Mouse (Mus musculus): ENCODE measurements at regions not wholly inside any gene's neighbourhood (a gene's known extent, or its start where the extent isn't known, plus 50 kb on each side); places are given as distances from the start of the nearest gene placed in this dataset.

DNA sequence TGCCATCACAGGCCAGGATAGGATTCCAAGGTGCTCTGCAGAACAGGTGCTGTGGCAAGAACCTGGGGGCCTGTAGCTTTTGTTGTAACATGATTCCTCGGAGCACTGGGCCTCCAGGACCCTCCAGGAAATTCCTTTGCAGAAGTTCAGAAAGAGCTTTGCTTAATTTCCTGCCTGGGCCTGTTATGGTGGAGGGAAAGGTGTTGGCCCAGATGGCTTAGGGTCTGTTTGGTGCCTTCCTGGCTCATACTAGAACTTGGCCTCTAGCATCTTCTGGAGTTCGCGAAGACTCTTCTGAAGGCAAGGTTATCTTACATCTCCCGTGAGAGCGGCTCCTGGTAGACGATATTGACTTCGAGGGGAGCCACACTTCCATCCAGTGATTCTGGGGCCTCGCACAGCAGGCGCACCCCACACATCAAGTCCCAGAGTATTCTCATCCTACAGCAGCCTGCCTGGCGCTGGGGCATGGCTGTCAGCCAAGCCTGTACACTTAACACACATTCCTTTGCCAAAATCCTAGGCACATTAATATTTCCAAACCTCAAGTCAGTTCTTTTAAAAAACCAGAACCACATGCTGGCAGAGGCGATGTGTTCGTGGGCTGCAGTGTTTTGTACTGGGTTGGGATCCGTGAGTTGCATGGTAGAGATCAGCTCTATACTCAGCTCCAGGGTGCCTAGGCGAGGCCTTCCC is 54.5 kb upstream of the Cxcl14 start:
- Histone ChIP-seq H3K27ac (peak overlapping the region; percentile 95), H3K27me3 (no peaks in the 10 kb centered on the region), H3K4me2 (peak overlapping the region; percentile 9; the same call in 1 of the 2 replicates), H3K9ac (replicated peaks) (no peak overlapping the region), H3K36me3 (no peaks in the 10 kb centered on the region), H3K9me3 (no peaks in the 10 kb centered on the region), H3K4me1 (replicated peaks) (peaks cover 57% of the 10 kb centered on the region), H3K4me3 (replicated peaks) (no peak overlapping the region)
- 42% methylated on average over 14 of the region's 14 CpGs for WGBS
- peak; percentile 70 for ATAC-seq (ENCODE audit: insufficient number of reproducible peaks, insufficient read depth, low FRiP score, low TSS enrichment, low read depth)

DNA sequence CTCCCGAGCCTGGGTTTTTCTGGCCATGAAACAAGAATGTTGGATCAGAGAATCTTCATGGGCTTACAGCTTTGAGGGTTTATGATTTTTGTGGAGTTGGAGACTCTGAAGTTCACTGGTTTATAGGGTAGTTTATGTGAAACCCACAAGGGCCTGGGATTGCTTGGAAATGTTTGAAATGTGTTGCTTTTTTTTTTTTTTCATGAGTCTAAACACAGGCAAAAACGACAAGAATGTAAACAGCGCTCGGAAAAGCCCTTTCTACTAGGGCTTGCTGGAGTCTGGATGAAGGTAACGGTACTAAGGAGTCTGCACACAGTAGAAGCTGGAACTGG is 55.0 kb upstream of the Cxcl14 start:
- ATAC-seq (ENCODE audit: insufficient number of reproducible peaks, insufficient read depth, low FRiP score, low TSS enrichment, low read depth), result no peak
- Histone ChIP-seq H3K4me2 (no peak overlapping the region), H3K27ac (peak overlapping the region; percentile 95), H3K4me3 (replicated peaks) (no peak overlapping the region), H3K27me3 (no peaks in the 10 kb centered on the region), H3K9ac (replicated peaks) (no peak overlapping the region), H3K36me3 (no peaks in the 10 kb centered on the region), H3K9me3 (no peaks in the 10 kb centered on the region), H3K4me1 (replicated peaks) (peaks cover 55% of the 10 kb centered on the region)
- 45% methylated on average over 5 of the region's 5 CpGs for WGBS

DNA sequence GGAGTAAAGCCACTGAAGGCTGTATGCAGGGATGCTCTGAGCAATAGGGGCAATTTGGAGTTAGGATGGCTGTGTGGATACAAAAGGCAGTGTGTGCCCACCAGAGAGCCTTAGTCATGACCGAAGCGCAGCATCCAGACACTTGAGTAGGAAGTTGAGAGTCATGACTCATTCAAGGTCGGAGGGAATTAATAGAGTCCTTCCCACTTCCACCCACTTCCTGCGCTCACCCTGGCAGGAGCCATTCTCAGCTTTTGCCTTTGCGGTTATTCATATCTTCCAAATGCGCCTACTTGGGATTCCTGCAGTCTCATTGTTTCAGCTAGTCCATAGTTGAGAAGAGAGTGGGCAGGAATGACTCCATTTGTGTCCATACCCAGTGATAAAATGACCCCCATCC is 56.1 kb upstream of the Cxcl14 start:
- no peaks in the 10 kb centered on the region for H3K36me3 ChIP-seq
- WGBS, result 95% methylated on average over 6 of the region's 6 CpGs
- ATAC-seq (ENCODE audit: insufficient number of reproducible peaks, insufficient read depth, low FRiP score, low TSS enrichment, low read depth), result no peak
- no peaks in the 10 kb centered on the region for H3K9me3 ChIP-seq
- no peaks in the 10 kb centered on the region for H3K27me3 ChIP-seq
- peaks cover 45% of the 10 kb centered on the region for H3K4me1 ChIP-seq (replicated peaks)
- no peak overlapping the region for H3K4me3 ChIP-seq (replicated peaks)
- H3K27ac ChIP-seq, result peak overlapping the region; percentile 95
- no peak overlapping the region for H3K4me2 ChIP-seq
- no peak overlapping the region for H3K9ac ChIP-seq (replicated peaks)

DNA sequence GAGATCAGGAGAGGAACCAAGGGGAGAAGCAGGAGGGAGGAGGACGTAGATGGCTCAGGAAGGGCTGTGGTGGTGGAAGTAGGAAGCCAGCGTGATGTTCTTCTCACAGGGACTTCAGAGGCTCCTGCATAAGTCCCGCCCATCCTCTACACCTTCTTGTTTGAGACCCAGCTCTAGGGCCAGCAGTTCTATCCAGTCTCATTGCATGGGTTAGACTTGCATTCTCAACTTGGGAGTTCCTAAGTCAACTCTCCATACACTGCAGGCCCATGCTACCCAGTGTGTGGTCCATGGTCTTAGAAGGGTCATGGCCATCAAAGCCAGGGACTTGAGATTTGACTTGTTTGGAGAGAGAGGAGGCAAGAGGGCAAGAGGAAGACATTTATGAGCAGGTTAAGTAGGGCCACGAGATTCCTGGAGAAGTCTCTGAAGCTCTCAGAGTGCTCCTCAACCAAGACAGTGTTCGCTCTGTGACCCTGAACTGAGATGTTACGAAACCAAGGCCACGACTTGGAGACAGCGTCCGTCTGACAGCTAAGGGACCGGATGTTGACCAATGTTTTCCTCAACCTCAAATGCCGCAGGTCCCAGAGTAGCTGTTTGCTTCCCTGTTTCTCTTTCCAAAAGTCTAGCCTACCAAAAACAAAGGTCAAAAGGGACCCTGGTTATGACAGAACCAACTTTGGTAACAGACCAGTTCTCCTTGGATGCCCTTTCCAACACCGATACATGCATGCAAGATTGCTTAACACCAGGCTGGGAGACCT is 56.7 kb upstream of the Cxcl14 start:
- H3K4me1 ChIP-seq (replicated peaks), result peaks cover 40% of the 10 kb centered on the region
- no peak overlapping the region for H3K9ac ChIP-seq (replicated peaks)
- H3K27me3 ChIP-seq, result no peaks in the 10 kb centered on the region
- 92% methylated on average over 12 of the region's 12 CpGs for WGBS
- H3K36me3 ChIP-seq, result no peaks in the 10 kb centered on the region
- peak overlapping the region; percentile 95; the same call in 1 of the 2 replicates for H3K27ac ChIP-seq
- H3K4me3 ChIP-seq (replicated peaks), result no peak overlapping the region
- H3K9me3 ChIP-seq, result no peaks in the 10 kb centered on the region
- no peak overlapping the region for H3K4me2 ChIP-seq
- ATAC-seq (ENCODE audit: insufficient number of reproducible peaks, insufficient read depth, low FRiP score, low TSS enrichment, low read depth), result no peak

DNA sequence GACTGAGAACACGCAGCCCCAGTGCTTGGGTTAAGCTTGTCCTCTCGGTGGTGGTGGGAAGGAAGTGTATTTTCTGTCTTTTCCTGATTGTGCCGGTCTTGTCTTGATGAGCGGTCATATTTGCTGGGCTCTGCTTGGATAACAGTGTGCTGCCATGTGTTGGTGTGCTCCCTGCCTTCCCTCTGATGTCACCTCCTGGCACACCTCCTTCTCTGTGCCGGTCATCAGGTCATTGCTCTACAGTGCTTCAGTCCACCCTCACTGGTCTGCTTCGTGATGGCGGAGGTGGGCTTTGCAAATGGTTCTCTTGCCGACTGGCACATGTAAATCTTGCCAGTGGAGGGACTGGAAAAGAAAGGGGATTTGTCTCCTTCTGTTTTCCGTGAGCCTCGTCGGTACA is 57.6 kb upstream of the Cxcl14 start:
- H3K27ac ChIP-seq, result no peak overlapping the region
- WGBS, result 93% methylated on average over 11 of the region's 11 CpGs
- H3K9ac ChIP-seq (replicated peaks), result no peak overlapping the region
- H3K4me2 ChIP-seq, result no peak overlapping the region
- peaks cover 42% of the 10 kb centered on the region for H3K4me1 ChIP-seq (replicated peaks)
- H3K4me3 ChIP-seq (replicated peaks), result no peak overlapping the region
- no peaks in the 10 kb centered on the region for H3K27me3 ChIP-seq
- H3K36me3 ChIP-seq, result no peaks in the 10 kb centered on the region
- no peak for ATAC-seq (ENCODE audit: insufficient number of reproducible peaks, insufficient read depth, low FRiP score, low TSS enrichment, low read depth)
- H3K9me3 ChIP-seq, result no peaks in the 10 kb centered on the region

DNA sequence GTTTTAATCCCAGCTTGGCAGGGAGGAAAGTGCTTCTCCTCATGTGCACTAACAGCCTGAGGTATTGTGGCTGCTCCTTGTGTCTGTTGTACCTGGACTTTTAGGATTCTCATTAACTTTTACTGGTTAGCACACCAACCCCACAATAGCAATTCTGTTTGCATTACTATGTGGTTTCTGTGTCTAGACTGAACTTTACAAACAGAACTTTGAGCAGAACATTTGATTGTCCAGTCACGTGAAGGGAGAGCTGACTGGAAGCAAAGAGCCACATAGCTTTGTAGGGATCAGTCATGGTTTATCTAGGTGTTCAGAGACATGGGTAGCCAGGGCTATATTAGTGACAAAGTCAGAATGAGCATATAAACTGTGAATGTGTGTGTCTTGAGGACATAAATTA is 58.3 kb upstream of the Cxcl14 start:
- Histone ChIP-seq H3K4me1 (replicated peaks) (peaks cover 44% of the 10 kb centered on the region), H3K4me3 (replicated peaks) (no peak overlapping the region), H3K4me2 (no peak overlapping the region), H3K27ac (no peak overlapping the region), H3K9me3 (no peaks in the 10 kb centered on the region), H3K27me3 (no peaks in the 10 kb centered on the region), H3K36me3 (no peaks in the 10 kb centered on the region), H3K9ac (replicated peaks) (no peak overlapping the region)
- no peak for ATAC-seq (ENCODE audit: insufficient number of reproducible peaks, insufficient read depth, low FRiP score, low TSS enrichment, low read depth)
- WGBS, result 73% methylated on average over 1 of the region's 1 CpGs

DNA sequence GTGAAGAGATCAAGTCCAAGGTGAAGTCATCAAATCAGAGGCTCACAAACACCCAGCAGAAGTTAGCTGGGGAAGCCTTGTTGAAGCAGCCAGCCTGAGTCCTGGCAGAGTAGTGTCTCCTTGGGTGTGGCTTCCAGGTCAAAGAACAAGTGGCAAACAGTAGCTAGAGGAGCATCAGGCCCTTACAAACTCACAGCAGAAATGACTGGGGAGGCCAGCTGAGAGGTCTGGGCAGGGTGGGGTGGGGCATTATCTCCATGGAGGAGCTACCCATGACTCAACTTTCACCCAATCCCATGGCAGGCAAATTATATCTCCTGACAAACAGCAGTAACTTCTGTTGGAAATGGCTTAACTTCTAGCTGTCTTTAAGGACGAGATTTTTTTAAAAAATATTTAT is 60.6 kb upstream of the Cxcl14 start:
- Histone ChIP-seq H3K4me1 (replicated peaks) (peaks cover 28% of the 10 kb centered on the region), H3K36me3 (no peaks in the 10 kb centered on the region), H3K4me3 (replicated peaks) (no peak overlapping the region), H3K27ac (no peak overlapping the region), H3K4me2 (no peak overlapping the region), H3K9me3 (no peaks in the 10 kb centered on the region), H3K27me3 (no peaks in the 10 kb centered on the region), H3K9ac (replicated peaks) (no peak overlapping the region)
- WGBS, result 76% methylated on average over 1 of the region's 1 CpGs
- no peak for ATAC-seq (ENCODE audit: insufficient number of reproducible peaks, insufficient read depth, low FRiP score, low TSS enrichment, low read depth)

DNA sequence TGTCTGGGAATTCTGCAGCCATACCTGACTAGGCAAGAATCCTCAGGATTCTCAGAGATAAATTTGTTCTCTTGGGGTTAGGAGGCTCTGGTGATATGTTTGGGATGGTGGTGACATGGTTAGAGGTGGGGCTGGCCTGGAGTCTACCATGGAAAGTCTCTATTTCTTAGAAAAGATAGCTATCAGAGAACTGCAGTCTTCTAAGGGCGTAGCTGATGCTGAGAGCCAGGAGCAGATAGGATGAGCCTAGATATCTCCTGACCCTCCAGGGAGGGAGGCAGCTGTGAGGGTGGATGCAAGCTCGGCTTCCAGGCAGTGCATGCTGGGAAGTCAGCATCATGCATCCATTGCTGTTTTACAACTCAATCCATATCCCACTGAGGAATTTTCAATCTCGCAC is 61.6 kb upstream of the Cxcl14 start:
- no peak overlapping the region for H3K9ac ChIP-seq (replicated peaks)
- no peak overlapping the region for H3K4me2 ChIP-seq
- peaks cover 24% of the 10 kb centered on the region for H3K4me1 ChIP-seq (replicated peaks)
- H3K9me3 ChIP-seq, result no peaks in the 10 kb centered on the region
- H3K27ac ChIP-seq, result no peak overlapping the region
- WGBS, result 96% methylated on average over 3 of the region's 3 CpGs
- no peaks in the 10 kb centered on the region for H3K27me3 ChIP-seq
- ATAC-seq (ENCODE audit: insufficient number of reproducible peaks, insufficient read depth, low FRiP score, low TSS enrichment, low read depth), result no peak
- no peak overlapping the region for H3K4me3 ChIP-seq (replicated peaks)
- H3K36me3 ChIP-seq, result no peaks in the 10 kb centered on the region

DNA sequence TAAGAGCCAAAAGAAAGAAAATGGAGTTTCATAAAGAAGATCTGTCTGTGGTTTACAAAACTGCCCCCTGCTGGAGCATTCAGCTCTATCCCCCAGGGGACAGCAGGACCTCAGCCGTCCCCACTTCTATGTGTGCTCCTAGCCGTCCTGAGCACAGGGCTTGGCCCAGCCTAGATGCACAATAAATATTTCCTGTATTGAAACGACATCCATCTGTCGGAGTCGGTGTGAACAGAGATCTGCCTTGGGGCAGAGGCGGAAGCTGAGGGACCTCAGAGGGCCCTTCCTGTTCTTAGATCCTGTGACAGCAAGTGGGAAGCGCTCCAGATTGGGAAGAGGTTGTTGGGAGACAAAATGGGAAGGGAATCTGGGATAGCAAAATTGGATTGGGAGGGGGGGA is 62.5 kb upstream of the Cxcl14 start:
- Histone ChIP-seq H3K4me1 (replicated peaks) (peaks cover 24% of the 10 kb centered on the region), H3K27ac (peak overlapping the region; percentile 78), H3K4me2 (no peak overlapping the region), H3K4me3 (replicated peaks) (no peak overlapping the region), H3K36me3 (no peaks in the 10 kb centered on the region), H3K9ac (replicated peaks) (no peak overlapping the region), H3K27me3 (no peaks in the 10 kb centered on the region), H3K9me3 (no peaks in the 10 kb centered on the region)
- ATAC-seq (ENCODE audit: insufficient number of reproducible peaks, insufficient read depth, low FRiP score, low TSS enrichment, low read depth), result no peak
- WGBS, result 44% methylated on average over 7 of the region's 7 CpGs

DNA sequence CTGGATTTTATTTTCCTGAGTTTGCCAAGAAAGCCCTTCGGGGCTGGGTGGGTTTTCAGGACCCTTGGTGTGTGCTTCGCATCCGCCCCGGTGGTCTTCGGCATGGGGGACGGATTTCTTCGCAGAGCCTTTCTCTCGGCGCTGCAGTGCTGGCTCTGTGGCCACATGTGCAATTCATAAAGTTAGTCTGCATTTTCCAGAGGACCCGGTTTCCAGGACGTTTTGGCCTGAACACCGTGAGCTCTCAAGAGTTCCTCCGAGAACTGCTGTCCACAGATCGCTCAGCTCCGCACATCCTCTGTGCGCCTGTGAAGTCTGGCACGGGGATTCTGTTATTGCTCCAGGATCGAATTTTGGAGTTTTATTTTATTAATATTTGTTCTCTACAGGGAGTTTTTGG is 63.2 kb upstream of the Cxcl14 start:
- 63% methylated on average over 18 of the region's 18 CpGs for WGBS
- H3K27ac ChIP-seq, result peak overlapping the region; percentile 78
- no peak overlapping the region for H3K4me2 ChIP-seq
- H3K9me3 ChIP-seq, result no peaks in the 10 kb centered on the region
- no peak overlapping the region for H3K9ac ChIP-seq (replicated peaks)
- no peak overlapping the region for H3K4me3 ChIP-seq (replicated peaks)
- H3K27me3 ChIP-seq, result no peaks in the 10 kb centered on the region
- H3K4me1 ChIP-seq (replicated peaks), result peaks cover 21% of the 10 kb centered on the region
- no peak for ATAC-seq (ENCODE audit: insufficient number of reproducible peaks, insufficient read depth, low FRiP score, low TSS enrichment, low read depth)
- H3K36me3 ChIP-seq, result no peaks in the 10 kb centered on the region

DNA sequence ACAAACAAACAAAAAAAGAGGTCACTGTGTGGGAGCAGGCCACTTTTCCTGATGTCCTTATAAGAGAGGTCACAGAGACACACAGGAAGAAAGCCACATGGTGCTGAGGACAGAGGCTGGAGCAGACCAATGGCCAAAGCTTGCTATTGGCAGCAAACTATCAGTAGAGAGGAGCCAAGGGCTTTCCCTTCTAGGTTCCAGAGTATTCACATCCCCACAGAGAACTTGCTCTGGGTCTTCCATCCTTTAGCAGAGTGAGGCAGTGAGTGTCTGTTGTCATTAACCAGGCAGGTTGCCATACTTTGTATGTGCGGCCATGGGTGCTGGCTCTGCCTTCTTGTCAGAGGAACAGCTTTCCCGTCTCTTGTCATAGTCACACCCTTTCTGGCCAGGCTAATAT is 64.5 kb upstream of the Cxcl14 start:
- Histone ChIP-seq H3K9me3 (no peaks in the 10 kb centered on the region), H3K9ac (replicated peaks) (no peak overlapping the region), H3K27ac (no peak overlapping the region), H3K4me2 (no peak overlapping the region), H3K4me1 (replicated peaks) (peaks cover 20% of the 10 kb centered on the region), H3K27me3 (no peaks in the 10 kb centered on the region), H3K4me3 (replicated peaks) (no peak overlapping the region), H3K36me3 (no peaks in the 10 kb centered on the region)
- WGBS, result 94% methylated on average over 2 of the region's 2 CpGs
- no peak for ATAC-seq (ENCODE audit: insufficient number of reproducible peaks, insufficient read depth, low FRiP score, low TSS enrichment, low read depth)

DNA sequence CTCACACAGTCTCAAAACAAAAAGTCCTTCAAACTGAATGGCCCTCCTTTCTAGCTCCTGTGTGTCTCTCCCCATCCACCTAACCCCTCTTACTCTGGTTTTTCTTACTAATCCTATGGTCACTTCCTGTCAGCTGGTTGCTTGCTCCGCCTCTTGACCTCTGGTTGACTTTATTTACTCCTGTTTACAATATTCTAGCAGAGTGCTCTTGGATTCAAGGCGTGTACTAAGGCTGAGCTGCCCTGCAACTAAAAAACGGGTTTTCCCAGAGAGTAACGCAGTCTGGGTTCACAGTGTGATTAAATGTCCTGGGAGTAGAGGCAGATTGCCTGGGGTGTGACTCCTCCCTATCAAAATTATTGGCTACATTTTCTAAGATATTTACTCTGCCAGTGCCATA is 64.2 kb upstream of the Gm3045 start:
- 66% methylated on average over 4 of the region's 4 CpGs for WGBS
- Histone ChIP-seq H3K27me3 (no peaks in the 10 kb centered on the region), H3K27ac (no peak overlapping the region), H3K9ac (replicated peaks) (no peak overlapping the region), H3K36me3 (no peaks in the 10 kb centered on the region), H3K9me3 (no peaks in the 10 kb centered on the region), H3K4me3 (replicated peaks) (no peak overlapping the region), H3K4me2 (no peak overlapping the region), H3K4me1 (replicated peaks) (peaks cover 24% of the 10 kb centered on the region)
- no peak for ATAC-seq (ENCODE audit: insufficient number of reproducible peaks, insufficient read depth, low FRiP score, low TSS enrichment, low read depth)
